Mouse (Mus musculus): ENCODE data around the gene Tmem179b. TPM values are rescaled to one million over a fixed set of nuclear protein-coding genes. Genes with fewer than 3 reads are reported as not detected.
A peak's percentile ranks its signal among the peaks of the same experiment; 100 is the strongest.

The Tmem179b gene
- polyA plus RNA-seq, 2 experiments = 63.5 to 83.6 TPM

DNA sequence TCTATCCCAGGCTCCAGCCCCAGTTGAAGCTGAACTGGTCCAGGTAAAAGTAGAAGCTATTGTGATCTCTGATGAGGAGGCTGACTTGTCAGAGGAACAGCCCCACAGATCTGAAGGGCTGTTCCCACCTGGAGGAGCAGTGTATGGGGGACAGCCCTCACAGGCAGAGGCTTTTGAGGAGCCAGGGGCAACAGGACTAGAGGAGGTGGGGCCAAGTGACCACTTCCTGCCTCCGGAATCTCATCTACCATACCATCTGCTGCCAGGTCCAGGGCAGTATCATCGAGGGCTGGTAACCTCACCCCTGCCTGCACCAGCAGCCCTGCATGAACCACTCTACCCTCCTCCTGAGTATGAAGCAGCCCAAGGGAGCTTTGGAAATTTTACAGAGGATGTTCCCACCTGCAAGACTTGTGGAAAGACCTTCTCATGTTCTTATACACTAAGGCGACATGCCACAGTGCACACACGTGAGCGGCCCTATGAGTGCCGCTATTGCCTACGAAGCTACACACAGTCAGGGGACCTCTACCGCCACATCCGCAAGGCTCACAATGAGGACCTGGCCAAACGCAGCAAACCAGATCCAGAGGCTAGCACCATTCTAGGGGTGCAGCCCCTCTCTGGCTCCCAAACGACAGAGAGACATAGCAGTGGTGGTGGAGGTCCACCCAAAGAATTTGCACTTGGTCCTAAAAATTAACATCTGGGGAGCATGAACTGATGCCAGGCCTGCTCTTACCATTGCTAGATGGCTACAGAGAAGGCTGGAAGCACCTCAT, 29.8 kb upstream of the Tmem179b start:
- no peaks in the 10 kb centered on the region for H3K27me3 ChIP-seq (ENCODE audit: control insufficient read depth, insufficient read depth, low read length)
- H3K36me3 ChIP-seq (ENCODE audit: control insufficient read depth, insufficient read depth, low read length) = peaks cover 48% of the 10 kb centered on the region
- H3K4me2 ChIP-seq (replicated peaks; ENCODE audit: low read depth, low read length, severe bottlenecking) = no peak overlapping the region
- peaks cover 9% of the 10 kb centered on the region for H3K4me1 ChIP-seq (ENCODE audit: control insufficient read depth, insufficient read depth, low read length)
- TF ChIP-seq POLR2A (IDR thresholded peaks at IDR 0.05; ENCODE audit: borderline replicate concordance, extremely low read depth, insufficient read depth, insufficient read length) = no peak
- H3K27ac ChIP-seq (replicated peaks; ENCODE audit: low read depth, low read length) = no peak overlapping the region
- H3K9me3 ChIP-seq (ENCODE audit: control insufficient read depth, low read length) = no peaks in the 10 kb centered on the region
- no peak overlapping the region for H3K9ac ChIP-seq (ENCODE audit: low read depth, low read length, severe bottlenecking)
- 90% methylated on average over 11 of the region's 11 CpGs for WGBS
- DNase-seq (ENCODE audit: low spot score) (no peak), ATAC-seq (ENCODE audit: low FRiP score, low read depth) (no peak)
- H3K4me3 ChIP-seq (replicated peaks; ENCODE audit: low read length) = no peak overlapping the region

DNA sequence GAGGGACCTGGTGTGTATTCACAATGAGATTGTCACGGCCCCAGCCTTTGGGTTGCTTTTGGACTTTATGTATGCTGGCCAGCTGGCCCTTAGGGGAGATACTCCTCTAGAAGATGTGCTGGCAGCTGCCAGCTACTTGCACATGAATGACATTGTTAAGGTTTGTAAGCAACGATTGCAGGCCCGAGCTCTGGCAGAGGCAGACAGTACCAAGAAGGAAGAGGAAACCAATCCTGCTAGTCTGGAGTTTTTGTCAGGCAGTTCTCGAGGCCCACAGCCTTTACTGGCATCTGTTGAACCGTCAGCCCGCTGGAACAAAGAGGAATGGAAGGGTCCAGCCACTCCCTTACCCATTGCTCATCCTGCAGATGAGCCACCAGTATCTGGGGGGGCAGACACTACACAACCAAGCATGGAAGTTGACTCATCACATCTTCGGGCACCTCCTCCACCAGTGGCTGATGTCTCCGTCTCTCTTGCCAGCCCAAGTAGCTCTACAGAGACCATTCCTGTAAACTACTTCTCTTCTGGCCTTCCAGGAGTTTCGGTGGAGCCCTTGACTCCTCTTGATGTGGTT, 29.0 kb upstream of the Tmem179b start:
- Histone ChIP-seq H3K9ac (ENCODE audit: low read depth, low read length, severe bottlenecking) (no peak overlapping the region), H3K27ac (replicated peaks; ENCODE audit: low read depth, low read length) (peak overlapping the region; percentile 80)
- no peak for TF ChIP-seq POLR2A (IDR thresholded peaks at IDR 0.05; ENCODE audit: borderline replicate concordance, extremely low read depth, insufficient read depth, insufficient read length)

DNA sequence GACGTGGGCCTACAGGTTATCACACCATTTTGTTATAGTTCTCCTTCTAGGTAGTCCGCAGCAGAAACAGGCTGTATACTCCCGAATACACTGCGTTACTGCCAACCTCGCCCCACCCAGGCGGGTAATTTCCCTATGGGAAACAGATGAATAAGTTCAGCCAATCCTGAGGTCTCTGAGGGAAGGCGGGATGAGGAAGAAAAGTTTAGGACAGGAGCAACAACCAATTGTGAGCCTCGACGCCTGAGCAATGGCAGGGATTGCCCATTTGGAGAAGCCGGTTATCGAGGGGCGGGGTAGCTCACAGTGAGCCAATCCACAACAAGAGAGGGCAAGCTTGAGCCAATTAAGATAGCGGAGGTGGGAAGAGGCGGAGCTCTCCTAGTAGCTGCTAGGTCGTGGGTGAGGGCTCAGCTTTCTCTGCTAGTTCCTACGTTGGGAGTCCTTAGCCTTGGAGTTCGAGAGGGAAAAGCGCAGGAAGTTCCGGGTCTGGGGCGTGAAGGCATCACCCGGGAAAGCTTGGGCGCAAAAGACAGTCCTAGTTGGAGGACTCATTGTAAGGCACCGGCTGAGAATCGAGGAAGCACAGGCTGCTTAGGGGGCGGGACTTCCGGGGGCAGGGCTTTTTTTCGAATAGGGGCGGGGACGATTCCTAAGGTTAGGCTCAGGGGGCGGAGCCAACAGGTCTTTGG, 28.0 kb upstream of the Tmem179b start, which contains the start of gene Zbtb3:
TSS of gene Zbtb3 (plus strand) at position 426 of the 692 bp plus-strand sequence.
- H3K4me2 ChIP-seq (replicated peaks; ENCODE audit: low read depth, low read length, severe bottlenecking) = peak within 1 kb of the TSS; percentile 70
- TF ChIP-seq POLR2A (IDR thresholded peaks at IDR 0.05; ENCODE audit: borderline replicate concordance, extremely low read depth, insufficient read depth, insufficient read length) = peak; percentile 45; the same call in 1 of the 2 replicates
- peak within 1 kb of the TSS; percentile 58 for H3K4me3 ChIP-seq (replicated peaks; ENCODE audit: low read length)
- peak; percentile 98 for ATAC-seq (ENCODE audit: low FRiP score, low read depth)
- peak within 1 kb of the TSS; percentile 51 for H3K9ac ChIP-seq (ENCODE audit: low read depth, low read length, severe bottlenecking)
- no peaks in the 10 kb centered on the region for H3K9me3 ChIP-seq (ENCODE audit: control insufficient read depth, low read length)
- H3K27me3 ChIP-seq (ENCODE audit: control insufficient read depth, insufficient read depth, low read length) = no peaks in the 10 kb centered on the region
- H3K4me1 ChIP-seq (ENCODE audit: control insufficient read depth, insufficient read depth, low read length) = peaks cover 12% of the 10 kb centered on the region
- WGBS = under 1% methylated on average over 29 of the region's 30 CpGs
- H3K36me3 ChIP-seq (ENCODE audit: control insufficient read depth, insufficient read depth, low read length) = peaks cover 33% of the 10 kb centered on the region
- H3K27ac ChIP-seq (replicated peaks; ENCODE audit: low read depth, low read length) = peak within 1 kb of the TSS; percentile 80
- peak; percentile 99 for DNase-seq (ENCODE audit: low spot score)

More for the DNA sequence above, 29.0 kb upstream of the Tmem179b start:
- DNase-seq (ENCODE audit: low spot score) (no peak), ATAC-seq (ENCODE audit: low FRiP score, low read depth) (no peak)
- no peaks in the 10 kb centered on the region for H3K27me3 ChIP-seq (ENCODE audit: control insufficient read depth, insufficient read depth, low read length)
- 86% methylated on average over 9 of the region's 9 CpGs for WGBS
- no peaks in the 10 kb centered on the region for H3K9me3 ChIP-seq (ENCODE audit: control insufficient read depth, low read length)
- H3K4me3 ChIP-seq (replicated peaks; ENCODE audit: low read length) = peak overlapping the region; percentile 58; the same call in 1 of the 2 replicates
- H3K36me3 ChIP-seq (ENCODE audit: control insufficient read depth, insufficient read depth, low read length) = peaks cover 42% of the 10 kb centered on the region
- peak overlapping the region; percentile 70 for H3K4me2 ChIP-seq (replicated peaks; ENCODE audit: low read depth, low read length, severe bottlenecking)
- peaks cover 12% of the 10 kb centered on the region for H3K4me1 ChIP-seq (ENCODE audit: control insufficient read depth, insufficient read depth, low read length)

DNA sequence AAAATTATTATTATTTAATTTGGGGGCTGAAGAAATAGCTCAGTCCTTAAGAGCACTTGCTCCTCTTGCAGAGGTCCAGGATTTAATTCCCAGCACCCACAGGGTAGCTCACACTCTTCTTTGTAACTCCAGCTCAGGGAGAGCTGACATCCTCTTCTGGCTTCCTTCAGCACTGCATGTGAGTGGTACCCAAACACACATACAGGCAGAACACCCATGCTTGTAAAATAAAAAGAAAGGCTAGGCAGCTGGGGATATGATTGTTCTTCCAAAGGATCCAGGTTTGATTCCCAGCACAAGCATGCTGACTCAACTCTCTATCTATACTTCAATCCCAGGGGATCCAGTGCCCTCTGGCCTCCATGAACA, 24.7 kb upstream of the Tmem179b start:
- ATAC-seq (ENCODE audit: low FRiP score, low read depth) (no peak), DNase-seq (ENCODE audit: low spot score) (no peak)
- Histone ChIP-seq H3K9ac (ENCODE audit: low read depth, low read length, severe bottlenecking) (peak overlapping the region; percentile 79; the same call in 1 of the 2 replicates), H3K27me3 (ENCODE audit: control insufficient read depth, insufficient read depth, low read length) (no peaks in the 10 kb centered on the region), H3K4me2 (replicated peaks; ENCODE audit: low read depth, low read length, severe bottlenecking) (peak overlapping the region; percentile 57; the same call in 1 of the 2 replicates), H3K36me3 (ENCODE audit: control insufficient read depth, insufficient read depth, low read length) (peaks cover 25% of the 10 kb centered on the region), H3K9me3 (ENCODE audit: control insufficient read depth, low read length) (no peaks in the 10 kb centered on the region), H3K4me3 (replicated peaks; ENCODE audit: low read length) (peak overlapping the region; percentile 81), H3K27ac (replicated peaks; ENCODE audit: low read depth, low read length) (no peak overlapping the region), H3K4me1 (ENCODE audit: control insufficient read depth, insufficient read depth, low read length) (peaks cover 12% of the 10 kb centered on the region)
- TF ChIP-seq POLR2A (IDR thresholded peaks at IDR 0.05; ENCODE audit: borderline replicate concordance, extremely low read depth, insufficient read depth, insufficient read length) = no peak

DNA sequence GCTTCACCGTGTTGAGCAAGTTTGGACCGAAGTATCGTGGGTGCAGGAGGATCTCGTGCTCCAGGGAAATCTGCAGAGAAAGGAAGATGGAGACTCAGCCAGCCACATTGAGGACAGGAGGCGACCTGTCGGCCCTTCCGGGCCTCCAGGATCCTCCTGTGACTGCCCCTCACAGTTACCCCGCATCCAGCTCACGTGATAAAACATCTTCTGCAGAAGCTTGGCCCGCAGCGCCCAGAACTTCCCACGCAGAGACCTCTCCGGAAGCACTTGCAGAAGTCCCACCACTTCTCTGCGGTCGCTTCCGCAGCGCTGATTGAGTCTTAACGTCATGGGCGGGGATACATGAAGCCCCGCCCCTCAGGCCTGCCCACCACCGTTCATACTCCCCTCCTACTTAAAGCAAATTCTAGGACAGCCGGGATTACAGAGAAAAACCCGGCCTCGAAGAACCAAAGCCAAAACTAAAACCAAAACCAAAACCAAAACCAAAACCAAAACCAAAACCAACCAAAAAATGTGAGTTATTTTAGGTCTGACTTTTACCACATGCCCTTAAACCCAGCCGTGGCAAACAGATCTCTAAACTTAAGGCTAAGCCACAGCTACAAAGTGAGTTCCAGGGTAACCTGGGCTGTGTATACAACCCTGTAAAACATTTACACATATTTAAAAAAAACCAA, 24.1 kb upstream of the Tmem179b start, which contains the start of gene Polr2g:
TSS of gene Polr2g (minus strand) at position 314 of the 683 bp plus-strand sequence.
- Histone ChIP-seq H3K9me3 (ENCODE audit: control insufficient read depth, low read length) (no peaks in the 10 kb centered on the region), H3K4me2 (replicated peaks; ENCODE audit: low read depth, low read length, severe bottlenecking) (peak within 1 kb of the TSS; percentile 57), H3K4me1 (ENCODE audit: control insufficient read depth, insufficient read depth, low read length) (peaks cover 12% of the 10 kb centered on the region), H3K9ac (ENCODE audit: low read depth, low read length, severe bottlenecking) (peak within 1 kb of the TSS; percentile 79), H3K27me3 (ENCODE audit: control insufficient read depth, insufficient read depth, low read length) (no peaks in the 10 kb centered on the region), H3K36me3 (ENCODE audit: control insufficient read depth, insufficient read depth, low read length) (peaks cover 26% of the 10 kb centered on the region), H3K27ac (replicated peaks; ENCODE audit: low read depth, low read length) (peak within 1 kb of the TSS; percentile 53; the same call in 1 of the 2 replicates), H3K4me3 (replicated peaks; ENCODE audit: low read length) (peak within 1 kb of the TSS; percentile 81)
- ATAC-seq (ENCODE audit: low FRiP score, low read depth) = peak; percentile 75
- DNase-seq (ENCODE audit: low spot score) = peak; percentile 96
- under 1% methylated on average over 25 of the region's 25 CpGs for WGBS
- TF ChIP-seq POLR2A (IDR thresholded peaks at IDR 0.05; ENCODE audit: borderline replicate concordance, extremely low read depth, insufficient read depth, insufficient read length) = peak; percentile 46; the same call in 1 of the 2 replicates

Data from limb, embryonic 14.5 days (tissue).